Mouse (Mus musculus) thymus, postnatal 10 days (tissue): ENCODE results near the gene Tmem189.
"Not testable (repeated sequence)": the region's sequence is repeated elsewhere in the genome, so short reads cannot be mapped to it uniquely, and the experiment has no call there.

Experiments used
- DNase-seq, 2 experiments: peaks; one replicate each; pipeline ENCODE4 v3.0.0; 2021; ENCODE audit warnings: low spot score in 2 of 2

Gene Tmem189

DNA sequence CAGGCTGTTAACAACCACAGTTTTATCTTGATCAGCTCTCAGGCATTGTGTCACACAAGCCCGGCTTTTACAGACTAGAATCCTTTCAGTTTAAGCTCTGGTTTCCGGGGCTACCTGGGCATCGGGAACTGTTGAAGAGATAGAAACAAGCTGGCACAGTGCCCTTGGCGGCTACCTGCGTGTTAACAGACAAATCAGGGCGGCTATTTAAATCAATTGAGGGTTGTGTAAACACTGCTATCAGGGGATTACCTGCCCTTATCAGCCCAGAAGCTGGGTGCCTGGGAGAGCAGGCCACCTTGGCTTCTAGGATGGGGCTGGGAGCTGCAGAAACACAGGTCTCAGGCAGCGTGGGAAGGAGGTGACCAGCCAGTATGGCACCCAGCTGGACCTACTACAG, 36.9 kb downstream of the Tmem189 start:
- DNase-seq, result no peak

DNA sequence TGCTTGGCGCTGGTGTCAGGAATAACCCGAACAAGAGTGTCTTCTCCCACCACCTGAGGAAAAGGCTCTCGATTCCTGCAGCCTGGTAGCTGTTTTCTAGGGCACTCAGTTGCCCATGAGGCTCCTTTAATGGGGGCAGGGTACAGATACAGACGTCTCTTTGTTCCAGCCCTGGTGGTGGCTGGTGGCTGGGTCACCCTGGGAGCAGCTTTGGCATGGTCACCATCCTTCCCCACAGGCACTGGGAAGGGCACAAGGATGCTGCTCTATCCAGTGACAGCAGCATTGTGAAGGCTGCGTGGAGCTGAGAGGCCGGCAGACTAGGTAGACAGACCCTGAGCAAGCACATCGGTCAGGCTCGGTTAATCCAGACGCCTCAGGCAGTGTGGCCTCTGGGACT, 38.0 kb downstream of the Tmem189 start:
- no peak for DNase-seq

GRCm38 (mm10) chr2:167649290-167650032, 40.2 kb downstream of the Tmem189 start:
- no peak for DNase-seq

DNA sequence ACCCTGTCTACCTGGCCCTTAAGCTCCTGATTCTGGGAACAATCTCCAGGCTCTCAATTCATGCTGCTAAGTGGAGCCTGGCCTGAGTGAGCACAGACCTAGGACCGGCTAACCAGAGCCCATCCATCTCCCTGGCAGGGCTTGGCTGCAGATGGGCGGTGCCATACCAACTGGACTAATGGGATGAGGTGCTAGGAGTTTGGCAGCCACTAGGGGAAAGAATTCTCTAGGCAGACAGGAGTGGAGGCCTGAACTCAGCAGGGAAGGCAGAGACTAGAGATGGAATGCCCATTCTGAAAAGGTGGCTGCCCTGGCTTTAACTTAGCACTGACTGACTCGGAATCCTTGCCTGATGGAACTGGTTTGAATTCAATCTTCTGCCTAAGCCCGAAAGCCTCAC, 43.2 kb downstream of the Tmem189 start:
- DNase-seq, result no peak

DNA sequence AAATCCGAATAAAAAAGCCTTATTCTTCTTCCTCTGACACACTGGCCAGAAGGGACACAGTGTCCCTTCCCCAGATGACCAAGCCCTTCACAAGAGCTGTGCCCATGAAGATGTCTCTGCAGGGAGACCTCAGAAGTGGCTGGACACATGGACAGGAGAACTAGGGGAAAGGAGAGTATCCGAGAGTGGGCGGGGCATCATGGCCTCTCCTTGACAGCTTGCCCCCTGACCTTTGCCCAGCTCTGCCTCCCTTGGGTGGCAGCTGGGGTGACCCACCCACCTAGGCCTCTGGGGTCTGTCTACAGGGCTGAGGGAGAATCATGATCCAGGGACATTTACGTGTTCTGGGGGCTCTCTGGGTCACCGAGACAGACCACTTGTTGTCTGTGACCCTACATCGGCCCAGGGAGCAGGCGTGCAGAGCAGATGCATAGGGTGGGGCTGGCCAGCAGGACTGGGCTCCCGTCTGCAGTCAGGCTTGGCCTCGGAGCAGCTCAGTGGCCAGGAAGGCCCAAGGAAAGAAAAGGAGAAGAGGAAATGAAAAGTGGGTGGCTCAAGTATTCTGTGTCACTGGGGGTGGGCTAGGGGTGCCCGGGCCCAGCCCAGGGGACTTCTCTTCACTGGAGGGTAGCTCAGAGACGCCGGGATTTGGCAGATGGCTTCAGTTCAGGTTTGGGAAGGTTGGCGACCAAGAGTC, 46.1 kb downstream of the Tmem189 start:
- DNase-seq, result not testable (repeated sequence)

DNA sequence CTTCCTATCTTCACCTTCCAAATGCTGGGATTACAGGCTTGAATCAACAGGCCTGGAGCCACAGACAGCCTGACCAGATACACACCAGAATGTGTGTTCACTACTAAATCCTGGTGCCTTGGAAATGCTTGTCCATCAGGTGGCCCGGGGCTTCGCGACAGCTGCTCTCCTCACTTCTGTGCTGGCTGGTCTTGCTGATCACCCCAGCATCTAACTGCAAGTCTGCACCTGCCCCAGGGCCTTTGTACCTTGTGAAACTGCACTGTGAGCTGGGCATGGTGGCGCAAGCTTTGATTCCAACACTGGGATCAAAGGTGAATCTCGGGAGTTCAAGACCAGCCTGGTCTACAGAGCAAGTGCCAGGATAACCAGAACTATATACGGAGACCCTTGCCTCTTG, 47.5 kb downstream of the Tmem189 start:
- DNase-seq, result no peak

- DNase-seq, result peak in 1 of 2 experiments; percentile 54
These were observed 48.3 kb downstream of the Tmem189 start for GRCm38 (mm10) chr2:167641337-167641736.

DNA sequence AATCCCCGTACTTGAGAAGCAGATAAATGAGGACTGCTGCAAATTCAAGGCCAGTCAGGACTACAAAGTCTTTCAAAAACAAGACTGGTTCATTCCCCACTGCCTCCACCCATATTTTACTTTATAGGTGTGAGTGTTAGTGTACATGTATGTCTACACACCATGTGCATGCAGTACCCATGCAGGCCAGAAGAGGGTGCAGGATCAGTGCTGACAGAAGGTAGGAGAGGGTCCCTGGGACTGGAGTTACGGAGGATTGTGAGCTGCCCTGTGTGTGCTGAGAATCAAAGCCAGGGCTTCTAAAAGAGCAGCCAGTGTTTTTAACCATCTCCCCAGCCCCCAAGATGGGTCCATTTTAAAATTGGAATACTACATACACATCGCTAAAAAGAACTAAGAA, 49.3 kb downstream of the Tmem189 start:
- peak in 1 of 2 experiments; percentile 70 for DNase-seq

- no peak for DNase-seq
These were observed 54.6 kb downstream of the Tmem189 start for GRCm38 (mm10) chr2:167634865-167635512.

GRCm38 (mm10) chr2:167634338-167634770, 55.3 kb downstream of the Tmem189 start:
- DNase-seq, result peak; percentile 95

GRCm38 (mm10) chr2:167633537-167633872, 56.1 kb downstream of the Tmem189 start:
- DNase-seq, result no peak

DNA sequence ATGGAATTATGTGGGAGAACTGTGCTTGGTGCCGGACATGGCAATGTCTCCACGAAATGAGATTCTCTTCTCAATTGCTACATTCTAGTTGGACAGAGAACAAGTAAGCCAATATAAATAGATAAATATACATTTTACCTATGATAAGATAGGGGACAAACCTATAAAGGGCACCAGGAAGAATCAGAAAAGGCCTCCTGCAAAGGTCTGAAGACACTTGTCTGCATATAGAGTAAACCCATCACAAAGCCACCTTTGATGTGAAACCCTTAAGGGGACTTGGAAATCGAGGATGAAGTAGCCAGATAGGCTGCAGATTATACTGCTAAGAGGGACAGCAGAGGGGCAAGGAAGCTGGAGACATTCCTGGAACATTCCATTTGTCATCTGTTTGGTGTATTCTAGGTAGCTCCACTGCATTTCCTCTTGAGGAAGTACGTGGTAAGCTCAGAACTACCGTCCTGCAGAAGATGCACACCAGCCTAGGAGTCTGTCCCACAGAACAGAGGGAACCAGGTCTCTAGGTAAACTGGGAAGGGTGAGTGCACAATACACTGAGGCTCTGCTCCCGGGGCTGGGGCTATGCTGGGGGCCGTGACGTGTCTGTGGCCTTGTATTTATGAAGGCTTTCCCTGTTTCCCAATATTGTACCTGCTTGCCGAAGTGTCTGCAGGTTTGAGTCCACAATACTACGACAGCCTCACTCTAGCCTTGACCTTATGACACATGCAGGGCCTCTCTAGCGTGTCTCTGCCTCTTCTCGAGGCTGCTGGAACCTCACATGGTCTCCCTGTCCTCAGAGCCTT, 56.7 kb downstream of the Tmem189 start:
- no peak for DNase-seq

DNA sequence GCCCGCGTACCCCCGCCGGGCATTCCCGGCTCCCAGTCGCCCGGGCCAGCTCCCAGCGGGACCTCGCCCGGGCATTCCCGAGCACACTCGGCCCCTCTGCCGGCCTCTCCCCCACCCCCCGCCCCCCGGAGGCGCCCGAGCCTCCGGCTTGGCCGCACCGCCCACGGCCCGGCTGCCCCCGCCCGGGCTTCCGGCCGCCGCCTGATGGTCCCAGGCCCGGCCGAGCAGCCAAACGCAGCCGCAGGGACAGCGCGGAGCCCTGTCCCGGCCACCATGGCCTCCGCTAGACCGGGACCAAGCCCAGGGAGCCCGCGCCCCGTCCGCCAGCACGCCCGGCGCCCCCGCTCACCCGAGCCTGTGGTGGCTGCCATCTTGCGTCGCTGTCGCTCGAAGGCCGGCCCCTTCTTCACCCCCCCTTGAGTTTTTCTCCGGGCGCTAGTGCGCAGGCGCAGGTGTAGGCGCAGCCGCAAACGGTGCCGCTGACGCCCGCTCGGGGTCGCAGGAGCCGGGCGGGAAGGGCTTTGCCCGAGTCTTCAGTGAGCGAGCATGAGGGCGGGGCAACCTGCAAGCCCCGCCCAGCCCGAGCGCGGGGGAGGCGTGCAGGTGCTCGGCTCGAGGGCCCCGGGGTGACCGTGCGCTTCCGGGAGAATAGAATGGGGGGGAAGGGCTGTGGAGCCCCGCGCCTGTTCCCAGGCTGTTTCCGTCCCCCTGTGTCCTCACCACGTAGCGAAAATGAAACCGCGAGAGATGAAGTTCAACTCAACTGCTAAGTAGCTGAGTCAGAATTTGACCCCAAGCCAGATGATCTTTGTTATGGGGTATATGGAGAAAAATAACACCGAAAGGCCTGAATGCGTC, 57.8 kb downstream of the Tmem189 start, which contains the start of gene Ube2v1:
Ube2v1 (minus strand) TSS at position 505 of the 858 bp plus-strand sequence.
- DNase-seq, result peak; percentile 99

DNA sequence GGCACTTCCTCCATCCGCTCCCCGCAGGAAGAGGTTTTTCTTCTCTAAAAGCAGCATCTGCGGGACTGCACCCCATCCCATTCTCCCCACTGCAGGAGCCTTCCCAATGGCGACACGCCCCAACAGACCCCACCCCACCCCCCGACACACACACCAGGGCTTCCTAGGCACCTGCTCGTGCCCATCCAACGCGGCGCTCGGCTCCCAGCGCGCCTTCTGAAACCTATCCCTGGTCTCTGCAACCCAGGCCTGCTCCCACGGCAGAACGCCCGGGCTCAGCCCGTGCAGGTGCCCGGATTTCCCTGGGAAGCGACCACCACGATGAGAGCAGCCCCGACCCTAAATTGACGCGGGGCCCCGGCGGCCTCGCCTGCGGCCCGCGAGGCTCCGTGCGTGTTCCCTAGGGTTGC, 58.4 kb downstream of the Tmem189 start:
- peak; percentile 32 to 44 for DNase-seq

DNA sequence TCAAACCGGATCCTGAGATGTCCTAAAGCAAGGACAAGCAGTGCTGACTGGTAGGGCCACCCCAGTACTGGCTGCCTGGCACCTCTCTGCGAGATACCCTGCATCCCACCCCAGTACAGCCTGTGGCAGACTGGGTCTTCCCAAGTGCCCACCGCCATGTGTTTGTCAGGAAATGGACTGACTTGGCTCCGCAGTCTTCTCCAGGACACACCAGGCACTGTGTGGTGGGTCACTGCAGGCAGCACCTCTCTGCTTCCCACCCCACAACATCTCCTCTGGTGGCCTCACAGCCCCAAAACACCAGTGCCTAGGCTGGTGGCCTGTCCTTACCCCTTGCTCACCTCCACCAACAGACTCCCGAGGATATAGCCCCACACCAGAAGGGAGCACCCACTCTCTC, 59.2 kb downstream of the Tmem189 start:
- no peak for DNase-seq

DNA sequence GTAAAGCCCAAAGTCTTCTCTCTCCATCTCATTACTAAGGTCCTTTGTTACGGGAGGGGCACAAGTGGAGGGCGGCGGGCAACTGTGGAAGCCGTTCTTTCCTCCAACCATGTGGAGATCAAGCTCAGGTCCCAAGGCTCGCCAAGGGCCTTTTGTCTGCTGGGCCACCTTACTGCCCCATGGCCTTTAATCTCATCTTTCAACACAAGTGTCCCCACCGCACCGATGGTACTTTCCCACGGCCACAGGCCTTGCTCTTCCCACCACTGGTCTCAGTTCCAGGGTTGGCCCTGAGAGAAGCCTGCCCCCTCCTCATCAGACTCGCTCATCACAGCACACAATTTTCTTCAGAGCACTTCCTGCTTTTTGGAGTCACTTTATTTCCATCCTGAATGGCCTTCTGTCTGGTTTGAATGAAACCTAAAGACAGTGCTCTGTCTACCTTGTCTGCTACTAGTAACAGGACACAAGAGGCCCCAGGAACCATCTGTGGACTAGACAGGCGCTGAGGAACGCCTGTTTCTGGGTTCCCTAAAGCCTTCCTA, 59.9 kb downstream of the Tmem189 start:
- DNase-seq, result no peak

- DNase-seq, result no peak
These were observed 60.8 kb downstream of the Tmem189 start for GRCm38 (mm10) chr2:167628872-167629271.

DNA sequence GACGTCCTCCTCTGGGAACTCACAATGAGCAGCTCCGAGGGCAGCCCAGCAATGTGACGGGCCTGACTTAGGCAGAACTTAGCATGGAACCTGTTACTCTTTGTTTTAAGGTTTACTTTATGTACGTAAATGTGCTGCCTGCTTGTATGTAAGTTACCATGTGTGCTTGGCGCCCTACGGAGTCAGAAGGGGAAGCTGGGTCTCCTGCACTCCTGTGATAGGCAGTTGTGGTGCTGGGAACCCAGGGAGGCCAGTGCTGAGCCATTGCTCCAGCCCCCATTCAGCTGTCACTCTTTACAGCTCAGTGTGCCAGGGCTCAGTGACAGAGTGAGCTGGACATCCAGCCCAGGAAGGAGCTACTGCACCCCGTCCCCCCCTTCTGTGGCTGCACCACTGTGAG, 62.6 kb downstream of the Tmem189 start:
- no peak for DNase-seq

DNA sequence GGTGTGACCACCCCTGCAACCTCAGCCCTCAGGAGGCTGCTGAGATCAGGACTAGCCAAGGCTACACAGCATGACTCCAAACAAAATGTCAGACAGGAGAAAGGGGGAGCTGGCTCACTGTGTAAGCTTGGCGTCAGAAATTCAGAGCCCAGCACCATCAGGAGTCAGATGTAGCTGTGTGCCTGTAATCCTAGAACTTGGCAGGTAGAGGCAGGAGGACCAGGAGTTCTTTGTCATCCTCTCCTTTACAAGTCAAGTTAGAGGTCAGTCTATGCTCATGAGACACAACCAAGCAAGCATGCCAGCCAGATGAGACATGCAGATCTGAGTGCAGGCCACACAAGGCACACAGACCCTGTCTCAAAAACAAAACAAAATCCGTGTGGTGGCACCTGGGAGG, 64.0 kb downstream of the Tmem189 start:
- no peak for DNase-seq

DNA sequence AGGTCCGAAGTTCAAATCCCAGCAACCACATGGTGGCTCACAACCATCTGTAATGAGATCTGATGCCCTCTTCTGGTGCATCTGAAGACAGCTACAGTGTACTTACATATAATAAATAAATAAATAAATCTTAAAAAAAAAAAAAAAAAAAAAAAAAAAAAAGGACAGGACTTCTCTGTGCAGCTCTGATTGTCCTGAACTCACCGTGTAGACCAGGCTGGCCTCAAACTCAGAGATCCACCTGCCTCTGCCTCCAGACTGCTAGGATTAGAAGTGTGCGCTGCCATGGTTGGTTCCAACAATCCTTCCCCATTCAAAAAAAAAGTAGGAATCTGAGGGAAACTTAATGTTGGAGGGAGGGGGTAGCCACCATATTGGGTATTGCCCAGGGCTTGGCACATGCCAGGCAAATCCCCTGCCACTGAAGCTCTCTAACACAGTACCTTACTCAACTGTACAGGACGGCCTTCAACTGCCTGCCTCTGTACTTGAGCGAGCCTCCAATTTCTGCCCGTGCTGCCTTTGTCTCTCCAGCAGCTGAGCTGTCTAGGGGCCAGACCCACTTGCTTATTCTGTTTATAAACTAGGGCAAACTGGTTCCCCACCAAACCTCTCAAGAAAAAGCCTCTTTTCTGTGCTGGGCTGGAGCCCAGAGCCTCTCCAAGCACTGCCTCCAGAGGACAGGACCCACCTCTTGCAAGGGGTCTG, 65.1 kb downstream of the Tmem189 start:
- no peak for DNase-seq
